Mouse (Mus musculus): Measurements from ENCODE around the gene Gm10842.

GRCm38 (mm10) chr11:105181689-105182460 is 35.2 kb downstream of the Gm10842 start:
- TF ChIP-seq CTCF (IDR thresholded peaks at IDR 0.05; ENCODE audit: low read depth) (no peak), EP300 (IDR thresholded peaks at IDR 0.05; ENCODE audit: low read depth) (no peak)

All from liver, embryonic 14.5 days (tissue).